Mouse (Mus musculus) layer of hippocampus, postnatal 36 days (tissue): ENCODE measurements around the gene Rfc1. TPM values are rescaled to one million over a fixed set of nuclear protein-coding genes. Genes with fewer than 3 reads are reported as not detected.

Experiments used
- total RNA-seq, 2 experiments: library from RNA; stranded (reverse); gene quantifications; 2 replicates each; pipeline ENCODE4 v1.2.3; 2021

Rfc1 gene
- total RNA-seq, 2 experiments from 2014 or later, result 30.1 to 35.6 TPM

Other genes with a start within 250 kb of the Rfc1 start
- under 1 TPM; 0.58 to 0.60 TPM for gene Tmem156, start 243.5 kb downstream of the Rfc1 start, total RNA-seq
- gene Klhl5, start 228.1 kb downstream of the Rfc1 start, total RNA-seq, result 10 to 100 TPM; 62.7 to 63.2 TPM
- 10 to 100 TPM; 19.4 to 21.2 TPM for gene Wdr19, start 136.0 kb downstream of the Rfc1 start, total RNA-seq
- under 1 TPM; 0.73 to 0.77 TPM for gene Klb, start 12.6 kb upstream of the Rfc1 start, total RNA-seq
- gene Rpl9, start 55.8 kb upstream of the Rfc1 start, total RNA-seq, result 100 to 1,000 TPM; 658 to 682 TPM
- gene Lias, start 55.8 kb upstream of the Rfc1 start, total RNA-seq, result 10 to 100 TPM; 27.7 to 30.0 TPM
- gene Ugdh, start 100.3 kb upstream of the Rfc1 start, total RNA-seq, result 10 to 100 TPM; 34.1 to 37.9 TPM
- 1 to 10 TPM; 4.5 to 7.7 TPM for gene Gm43552, start 157.2 kb upstream of the Rfc1 start, total RNA-seq
- 100 to 1,000 TPM; 162 to 169 TPM for gene Smim14, start 201.5 kb upstream of the Rfc1 start, total RNA-seq
- gene Ube2k, start 201.6 kb upstream of the Rfc1 start, total RNA-seq, result 100 to 1,000 TPM; 131 to 135 TPM